Mouse (Mus musculus) neutrophil, adult 5-6 weeks (primary cell): ENCODE data around the gene Mbd3. TPM values are rescaled to one million over a fixed set of nuclear protein-coding genes. Genes with fewer than 3 reads are reported as not detected.

Experiments used
- ATAC-seq: fragments of 151-379, 151-347 bp; 2 replicates; pipeline ENCODE4 v1.8.0; 2017; ENCODE audit warnings: mild to moderate bottlenecking, moderate TSS enrichment; ENCODE audit not compliant: insufficient number of reproducible peaks, poor library complexity, low FRiP score, severe bottlenecking; ENCODE audit errors: extremely low read depth
- total RNA-seq: library from RNA; stranded (forward); fragments of 200-1000 nt; gene quantifications from 2 replicates; pipeline ENCODE4 v1.2.3, GENCODE M21; 2017

The Mbd3 gene
- total RNA-seq, 1 experiment from 2014 or later = 27.0 TPM

- no peak for ATAC-seq
These were observed 788 bp upstream of the Mbd3 start for GRCm38 (mm10) chr10:80399973-80400703.

GRCm38 (mm10) chr10:80398719-80399190 is 595 bp downstream of the Mbd3 start:
- ATAC-seq = peak; percentile 40

GRCm38 (mm10) chr10:80398174-80398535 is 1.2 kb downstream of the Mbd3 start:
- no peak for ATAC-seq

GRCm38 (mm10) chr10:80397524-80398173 is 1.7 kb downstream of the Mbd3 start:
- no peak for ATAC-seq

GRCm38 (mm10) chr10:80396822-80397523 is 2.4 kb downstream of the Mbd3 start:
- ATAC-seq = no peak

- no peak for ATAC-seq
These were observed 4.2 kb downstream of the Mbd3 start for GRCm38 (mm10) chr10:80395025-80395627.

- ATAC-seq = no peak
These were observed 6.7 kb downstream of the Mbd3 start for GRCm38 (mm10) chr10:80392687-80393086.

- no peak for ATAC-seq
These were observed 8.7 kb downstream of the Mbd3 start for GRCm38 (mm10) chr10:80390697-80391096.

- ATAC-seq = no peak
These were observed 10.1 kb downstream of the Mbd3 start for GRCm38 (mm10) chr10:80389185-80389708.

GRCm38 (mm10) chr10:80388731-80389130 is 10.6 kb downstream of the Mbd3 start:
- ATAC-seq = no peak

- ATAC-seq = peak; percentile 27
These were observed 11.8 kb downstream of the Mbd3 start, which contains the start of gene Mex3d for GRCm38 (mm10) chr10:80387522-80387959. Gene Mex3d (minus strand): TSS chr10:80387659.

GRCm38 (mm10) chr10:80386735-80387471 is 12.4 kb downstream of the Mbd3 start:
- no peak for ATAC-seq

- ATAC-seq = no peak
These were observed 13.3 kb downstream of the Mbd3 start for GRCm38 (mm10) chr10:80385811-80386734.

GRCm38 (mm10) chr10:80385310-80385709 is 14.0 kb downstream of the Mbd3 start:
- ATAC-seq = no peak

GRCm38 (mm10) chr10:80384709-80385108 is 14.6 kb downstream of the Mbd3 start:
- no peak for ATAC-seq

GRCm38 (mm10) chr10:80384115-80384639 is 15.2 kb downstream of the Mbd3 start:
- no peak for ATAC-seq

- ATAC-seq = no peak
These were observed 15.9 kb downstream of the Mbd3 start for GRCm38 (mm10) chr10:80383431-80383830.
